Mouse (Mus musculus): ENCODE data around the gene Sipa1l1.

DNA sequence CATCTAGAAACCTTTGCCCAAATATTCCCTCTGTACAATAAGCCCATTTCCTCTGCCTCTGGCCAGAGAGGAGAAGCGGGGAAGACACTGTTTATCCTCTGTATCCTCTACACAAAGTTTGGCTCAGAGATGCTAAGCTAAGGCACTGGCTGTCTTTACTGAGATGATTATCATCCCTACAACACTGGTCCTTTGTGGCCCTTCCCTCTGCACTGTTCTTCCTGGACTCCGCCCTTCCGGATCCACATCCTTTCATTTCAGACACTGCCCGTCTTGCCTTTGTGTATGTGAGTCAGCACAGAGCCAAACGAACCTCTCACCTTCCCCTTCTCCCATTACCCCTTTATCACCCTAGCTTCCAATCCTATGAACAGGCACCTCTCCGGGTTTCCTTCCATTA lies 285.3 kb downstream of the Sipa1l1 start:
- no peak for TF ChIP-seq GATA1 (IDR thresholded peaks at IDR 0.05; ENCODE audit: borderline replicate concordance, low read length)
- TF ChIP-seq FLI1 (IDR thresholded peaks at IDR 0.05; ENCODE audit: low read length): no peak
